Mouse (Mus musculus) midbrain, embryonic 10.5 days (tissue): ENCODE results near the gene Kidins220. TPM values are rescaled to one million over a fixed set of nuclear protein-coding genes. Genes with fewer than 3 reads are reported as not detected.

Experiments
- polyA plus RNA-seq: library from polyadenylated mRNA; unstranded; fragments of >200 nt; fragmentation: Nextera tagmentation; extraction: Ambion mirVana; gene quantifications from 2 replicates; pipeline ENCODE4 v1.2.1, GENCODE M21; 2016

Kidins220 gene
- polyA plus RNA-seq, 1 experiment from 2014 or later: 22.9 TPM

Other genes with a start within 250 kb of the Kidins220 start
- 49.8 and 56.8 TPM in 2 replicates for gene Mboat2, start 144.0 kb upstream of the Kidins220 start, polyA plus RNA-seq
- gene Id2, start 122.2 kb downstream of the Kidins220 start, polyA plus RNA-seq: 303 and 332 TPM in 2 replicates